Mouse (Mus musculus) CD4-positive, CD25-positive, alpha-beta regulatory T cell, adult 2 months (primary cell): ENCODE data around the gene Fam25c.
"Not testable (repeated sequence)": the region's sequence is repeated elsewhere in the genome, so short reads cannot be mapped to it uniquely, and the experiment has no call there.

Experiments
- DNase-seq: peaks from one replicate; pipeline ENCODE4 v3.0.0-alpha.2; 2012; ENCODE audit warnings: low read depth, low spot score

Fam25c gene

DNA sequence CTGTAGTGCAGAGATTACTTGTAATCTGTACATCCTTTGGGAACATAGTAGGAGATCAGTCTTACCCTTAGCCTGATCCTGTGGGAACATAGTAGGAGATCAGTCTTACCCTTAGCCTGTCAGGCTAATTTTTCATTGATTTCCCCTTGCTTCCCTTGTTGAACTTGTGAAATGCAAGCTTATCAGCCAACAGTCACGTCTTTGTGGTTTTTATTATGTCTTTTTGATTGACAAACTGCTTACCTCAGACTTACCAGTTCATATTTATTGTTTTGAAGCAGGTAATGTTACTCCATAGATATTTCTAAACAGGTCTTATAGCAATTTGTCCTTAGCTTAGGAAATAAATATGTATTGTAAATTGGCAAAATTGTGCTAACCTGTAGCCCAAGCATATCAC, 27.6 kb downstream of the Fam25c start:
- no peak for DNase-seq

DNA sequence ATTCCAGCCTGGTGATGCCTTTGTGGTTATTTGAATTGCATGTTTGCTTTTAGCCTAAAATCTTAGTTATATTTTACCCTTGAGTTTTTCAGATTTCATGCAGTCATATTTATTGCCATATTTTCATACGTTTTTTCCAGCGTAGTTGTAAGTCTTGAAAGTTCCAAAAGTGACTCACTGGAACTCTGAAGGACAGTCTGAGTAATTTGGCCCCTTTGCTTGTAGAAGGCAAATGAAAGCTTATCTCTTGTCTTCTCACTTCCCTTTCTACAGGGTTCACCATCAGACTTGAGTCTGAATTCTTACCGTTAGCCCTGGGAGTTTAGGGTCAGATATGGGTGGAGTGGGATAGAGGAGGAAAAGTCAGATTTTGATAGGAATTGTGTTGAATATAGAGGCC, 28.6 kb downstream of the Fam25c start:
- DNase-seq: no peak

DNA sequence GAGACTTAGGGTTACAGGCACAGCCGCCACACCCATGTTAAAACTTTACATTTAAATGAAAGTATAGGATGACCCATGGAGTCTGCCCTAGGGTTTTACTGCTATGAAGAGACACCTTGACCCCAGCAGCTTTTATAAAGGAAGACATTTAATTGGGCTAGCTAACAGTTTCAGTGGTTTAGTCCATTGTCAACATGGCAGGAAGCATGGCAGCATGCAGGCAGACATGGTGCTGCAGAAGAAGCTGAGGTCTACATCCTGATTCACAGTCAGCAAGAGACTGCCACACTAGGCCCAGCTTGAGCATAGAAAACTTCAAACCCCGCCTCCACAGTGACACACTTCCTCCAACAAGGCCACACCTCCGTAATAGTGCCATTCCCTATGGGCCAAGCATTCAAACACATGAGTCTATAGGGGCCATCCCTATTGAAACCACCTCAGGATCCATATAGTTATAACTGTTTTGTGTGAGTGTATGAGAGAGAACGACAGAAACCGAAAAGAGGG, 31.6 kb downstream of the Fam25c start:
- no peak for DNase-seq

DNA sequence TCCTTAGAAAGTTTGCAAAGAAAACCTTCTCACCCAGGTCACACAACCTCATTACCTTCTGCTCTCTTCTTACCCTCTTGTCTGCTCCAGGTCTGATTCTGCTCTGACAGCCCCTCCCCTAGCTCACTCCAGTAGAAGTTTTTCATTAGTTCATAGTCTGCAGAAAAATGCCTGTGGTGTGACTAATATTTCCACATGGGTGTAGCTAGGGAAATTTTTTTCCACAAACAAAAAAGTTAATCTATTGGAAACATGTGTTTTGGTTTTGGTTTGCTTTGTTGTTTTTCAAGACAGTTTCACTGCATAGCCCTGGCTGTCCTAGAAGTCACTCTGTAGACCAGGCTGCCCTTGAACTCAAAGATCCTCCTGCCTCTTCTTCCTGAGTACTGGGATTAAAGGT, 37.1 kb downstream of the Fam25c start:
- peak; percentile 31 for DNase-seq

DNA sequence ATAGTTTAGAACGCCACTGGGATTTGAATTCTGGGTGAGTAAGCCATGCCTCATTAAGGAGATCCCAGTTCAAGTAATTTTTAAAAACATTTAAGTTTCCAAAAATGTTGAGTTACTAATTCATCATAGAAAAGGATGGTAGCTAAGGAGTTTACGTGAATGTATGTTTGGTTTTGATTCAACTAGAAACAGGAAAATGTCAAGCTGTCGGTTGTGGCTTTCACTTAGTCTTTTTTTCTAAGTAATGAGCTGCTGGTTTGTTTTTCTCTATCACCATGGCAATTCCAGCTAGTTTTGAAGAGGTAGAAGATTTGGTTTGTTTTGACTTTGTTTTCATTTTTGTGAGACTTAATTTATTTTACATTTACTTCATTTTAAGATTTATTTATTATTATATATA, 37.8 kb downstream of the Fam25c start:
- peak; percentile 75 for DNase-seq

DNA sequence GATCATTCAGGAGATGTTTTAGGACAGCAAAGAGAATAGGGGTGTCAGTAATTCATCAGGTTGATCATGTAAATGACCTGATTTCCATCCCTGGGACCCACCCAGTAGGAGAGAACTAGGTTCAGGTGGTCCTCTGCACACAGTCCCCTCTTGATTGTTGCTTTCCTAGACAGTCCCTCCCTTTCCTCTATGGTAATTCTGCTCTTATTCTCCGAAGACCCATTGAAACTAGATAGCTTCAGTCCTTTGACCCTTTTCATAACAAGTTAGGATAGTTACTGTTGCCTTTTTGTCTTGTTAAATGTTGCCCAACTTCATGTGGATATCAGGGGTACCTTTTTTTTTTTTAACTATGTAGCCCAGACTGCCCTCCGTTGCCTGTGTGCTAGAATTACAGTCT, 38.9 kb downstream of the Fam25c start:
- DNase-seq: no peak

DNA sequence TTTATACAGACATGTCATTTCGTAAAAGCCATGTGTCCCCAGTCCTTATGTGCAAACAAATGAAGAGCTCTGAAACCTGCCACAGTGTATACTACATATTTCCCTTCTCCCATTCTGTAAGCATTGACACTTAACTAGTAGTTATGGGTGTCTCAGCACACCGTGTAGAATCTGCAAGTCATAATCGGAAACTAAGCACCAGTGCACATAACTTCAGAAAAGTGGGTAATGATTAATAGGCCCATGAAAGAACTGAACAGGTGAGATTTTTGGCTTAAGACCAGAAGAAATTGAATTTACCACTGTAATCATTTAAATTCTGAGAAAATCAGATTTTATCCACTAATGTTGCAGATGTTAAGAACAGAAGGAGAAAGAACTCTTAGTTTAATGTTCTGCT, 40.4 kb downstream of the Fam25c start:
- DNase-seq: no peak

DNA sequence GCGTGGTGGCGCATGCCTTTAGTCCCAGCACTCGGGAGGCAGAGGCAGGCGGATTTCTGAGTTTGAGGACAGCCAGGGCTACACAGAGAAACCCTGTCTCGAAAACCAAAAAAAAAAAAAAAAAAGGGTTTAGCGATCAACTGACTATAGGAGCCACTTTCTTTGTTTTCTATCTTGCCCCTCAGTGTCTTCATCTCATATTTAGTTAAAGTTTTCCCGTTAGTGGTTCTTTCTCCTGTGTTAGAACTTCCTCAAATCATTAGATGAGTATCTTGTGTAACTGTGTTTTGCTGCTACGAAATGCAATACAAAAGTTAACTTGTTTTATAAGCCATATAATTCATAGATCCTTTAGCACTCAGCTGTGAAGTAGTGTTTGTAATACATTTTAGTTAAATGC, 40.9 kb downstream of the Fam25c start:
- not testable (repeated sequence) for DNase-seq

DNA sequence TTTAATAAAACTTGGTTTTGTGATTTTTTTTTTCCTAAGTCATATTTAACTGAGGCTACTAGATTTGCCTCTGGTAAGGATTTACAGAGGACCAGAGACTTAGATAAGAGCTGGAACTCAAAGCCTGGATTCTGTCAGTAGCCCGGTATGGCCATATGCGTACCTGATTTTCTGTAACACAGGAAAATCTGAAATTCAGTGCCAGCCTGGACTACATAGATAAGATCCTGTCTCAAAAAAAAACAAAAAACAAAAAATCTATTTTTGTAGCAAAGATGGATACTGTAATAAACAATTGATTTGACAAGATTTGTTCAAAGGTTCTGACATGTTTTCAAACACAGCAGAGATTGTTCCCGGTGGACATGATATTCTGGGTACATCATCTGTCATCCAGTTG, 41.6 kb downstream of the Fam25c start:
- no peak for DNase-seq

DNA sequence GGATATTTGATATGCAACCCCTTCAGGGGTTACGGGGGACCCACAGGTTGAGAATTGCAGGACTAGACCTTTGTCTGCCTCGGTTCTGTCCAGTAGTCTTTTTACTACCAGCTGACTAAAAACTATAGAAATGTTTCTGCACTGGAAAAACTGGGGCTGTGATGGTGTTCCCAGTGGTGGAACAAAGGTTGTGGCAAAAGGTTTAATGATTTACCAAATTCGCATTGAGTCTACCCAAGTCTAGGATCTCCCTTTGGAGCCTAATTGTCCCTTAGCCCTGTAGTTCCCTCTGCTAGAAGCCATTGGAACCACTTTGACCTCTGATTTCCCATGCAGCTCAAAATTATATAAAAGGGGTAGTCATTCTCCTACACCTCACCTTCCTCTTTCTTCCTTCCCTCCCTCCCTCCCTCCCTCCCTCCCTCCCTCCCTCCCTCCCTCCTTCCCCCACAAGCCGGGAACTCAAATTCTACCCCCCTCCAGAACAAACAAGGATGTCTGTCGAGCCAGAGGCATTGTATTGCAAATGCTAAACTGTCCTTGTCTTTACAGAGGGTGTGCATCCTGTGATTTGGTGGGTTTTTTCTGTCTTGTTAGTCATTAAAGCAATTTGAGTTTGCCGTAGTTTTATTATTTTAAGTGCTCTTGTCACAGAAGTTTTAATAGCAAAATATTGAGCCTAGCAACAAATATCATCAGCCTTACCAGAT, 42.7 kb downstream of the Fam25c start:
- no peak for DNase-seq

DNA sequence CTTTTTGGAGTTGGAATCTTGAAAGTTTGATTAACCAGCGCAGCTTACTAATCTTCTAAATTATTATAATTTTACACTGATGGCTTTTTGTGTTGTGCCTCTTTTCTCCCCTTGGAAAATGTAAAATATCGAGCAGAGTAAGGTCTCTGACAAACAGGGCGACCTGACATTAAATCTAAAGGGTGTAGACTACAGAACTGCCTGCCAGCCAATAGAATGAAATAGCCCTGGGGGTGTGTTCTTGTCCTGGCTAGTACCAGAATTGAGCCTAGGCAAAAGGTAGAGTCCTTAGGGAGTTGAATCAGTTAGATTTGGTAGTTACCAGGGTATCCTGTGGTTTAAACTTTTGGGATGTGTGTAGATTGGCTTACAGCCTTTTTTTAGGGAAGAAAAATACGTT, 43.5 kb downstream of the Fam25c start:
- peak; percentile 23 for DNase-seq

DNA sequence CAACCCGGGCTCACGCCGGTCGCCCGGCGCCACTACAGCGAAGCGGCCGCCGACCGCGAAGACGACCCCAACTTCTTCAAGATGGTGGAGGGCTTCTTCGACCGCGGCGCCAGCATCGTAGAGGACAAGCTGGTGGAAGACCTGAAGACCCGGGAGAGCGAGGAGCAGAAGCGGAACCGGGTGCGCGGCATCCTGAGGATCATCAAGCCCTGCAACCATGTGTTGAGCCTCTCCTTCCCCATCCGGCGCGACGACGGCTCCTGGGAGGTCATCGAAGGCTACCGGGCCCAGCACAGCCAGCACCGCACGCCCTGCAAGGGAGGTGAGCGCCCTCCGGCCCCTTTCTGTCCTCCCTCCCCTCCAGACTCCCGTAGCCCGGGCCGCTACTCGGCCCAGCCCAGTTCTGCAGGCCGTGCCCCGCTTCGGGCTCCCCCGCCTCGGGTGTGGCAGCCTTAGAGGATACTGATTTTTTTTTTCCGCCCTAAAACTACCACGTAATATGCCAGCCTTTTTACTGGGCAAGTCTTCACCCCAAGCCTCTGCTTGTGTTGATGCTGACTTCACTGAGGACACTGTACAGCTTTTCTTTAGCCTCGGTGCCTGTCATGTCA, 44.1 kb downstream of the Fam25c start:
- peak; percentile 70 for DNase-seq

DNA sequence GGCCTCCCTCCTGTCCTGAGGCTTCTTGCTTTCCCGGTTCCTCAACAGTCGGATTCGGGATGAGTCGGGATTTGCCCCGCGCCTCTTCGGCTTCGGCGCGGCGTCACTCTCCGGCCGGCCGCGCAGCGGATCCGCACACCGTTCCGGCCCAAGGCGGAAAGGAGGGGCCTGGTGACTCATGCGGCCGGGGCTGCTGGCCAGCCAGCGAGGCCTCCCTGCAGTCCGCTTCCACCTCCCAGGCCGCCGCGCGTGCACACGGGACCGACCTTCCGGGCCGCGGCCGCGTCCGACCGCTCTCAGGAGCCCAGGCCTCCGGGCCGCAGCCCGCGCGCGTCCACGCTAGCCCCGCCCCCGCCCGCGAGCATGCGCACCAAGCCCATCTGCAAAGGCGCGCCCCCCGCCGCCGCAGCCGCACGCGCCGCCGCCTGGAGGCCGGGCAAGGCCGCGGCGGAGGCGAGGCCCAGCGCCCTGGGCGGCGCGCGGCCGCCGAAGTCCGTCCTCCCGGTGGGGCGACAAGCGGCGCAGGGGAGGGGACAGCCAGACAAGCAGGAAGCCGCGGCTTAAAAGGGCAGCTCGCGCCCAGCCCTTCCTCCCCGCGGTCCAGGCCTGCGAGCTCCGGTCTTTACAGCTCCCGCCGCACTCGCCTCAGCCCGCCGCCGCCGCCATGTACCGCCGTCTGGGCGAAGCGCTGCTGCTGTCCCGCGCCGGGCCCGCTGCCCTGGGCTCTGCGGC, 44.8 kb downstream of the Fam25c start, which contains the start of the genes Shld2 and Glud1:
TSS of gene Shld2 (minus strand) at position 260 of the 732 bp plus-strand sequence.
TSS of gene Glud1 (plus strand) at position 494 of the 732 bp plus-strand sequence.
- DNase-seq: peak; percentile 96

DNA sequence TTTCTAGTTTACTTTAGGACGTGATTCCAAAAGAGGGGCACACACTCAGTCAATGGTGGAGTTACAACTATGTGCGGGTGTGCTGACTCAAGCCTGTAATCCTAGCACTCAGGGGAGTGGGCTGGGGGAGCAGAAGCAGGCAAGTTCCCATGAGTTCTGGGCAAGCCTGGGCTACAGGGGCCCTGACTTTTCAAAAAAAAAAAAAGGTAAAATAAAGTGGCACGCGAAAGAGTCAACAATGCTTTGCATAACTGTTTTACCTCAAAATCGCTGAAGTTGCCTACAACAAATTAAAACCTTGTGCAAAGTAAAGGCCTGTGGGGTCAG, 45.4 kb downstream of the Fam25c start:
- no peak for DNase-seq

DNA sequence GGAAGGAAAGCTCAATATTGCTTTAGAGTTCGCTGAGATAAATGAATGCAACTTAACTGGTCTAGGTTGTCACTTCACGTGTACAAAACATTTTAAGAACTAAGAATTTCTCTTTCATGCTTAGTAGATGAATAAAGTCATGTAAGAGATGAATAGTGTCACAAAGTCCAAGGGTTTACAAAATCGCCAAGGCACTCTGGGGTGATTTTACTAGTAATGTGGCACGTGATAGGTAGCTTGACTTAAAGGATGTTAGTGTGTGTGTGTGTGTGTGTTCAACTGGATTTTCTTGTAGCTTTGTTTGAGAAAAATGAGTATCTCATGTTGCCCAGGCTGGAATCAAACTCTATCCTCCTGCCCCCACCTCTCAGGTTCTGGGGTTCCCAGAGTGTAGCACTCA, 46.0 kb downstream of the Fam25c start:
- no peak for DNase-seq

DNA sequence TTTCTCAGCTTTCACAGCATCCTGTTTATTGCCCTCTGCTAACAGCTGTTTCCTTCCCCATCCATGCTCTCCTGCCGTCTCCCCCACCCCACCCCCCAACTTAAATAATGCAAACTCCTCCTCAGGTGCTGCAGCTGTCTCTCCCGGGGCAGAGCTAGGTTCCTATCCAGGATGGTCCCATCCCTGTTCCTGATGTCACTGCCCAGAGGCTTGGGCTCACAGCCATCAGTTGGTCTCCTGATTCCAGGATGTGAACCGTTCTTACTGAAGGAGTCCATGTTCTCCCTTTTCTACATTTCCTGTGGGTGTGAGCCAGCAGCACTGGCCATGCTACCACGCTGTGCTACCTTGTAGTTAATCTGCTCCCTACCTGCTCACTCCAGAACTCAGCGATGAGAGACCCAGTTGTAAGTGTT, 52.0 kb downstream of the Fam25c start:
- DNase-seq: no peak

DNA sequence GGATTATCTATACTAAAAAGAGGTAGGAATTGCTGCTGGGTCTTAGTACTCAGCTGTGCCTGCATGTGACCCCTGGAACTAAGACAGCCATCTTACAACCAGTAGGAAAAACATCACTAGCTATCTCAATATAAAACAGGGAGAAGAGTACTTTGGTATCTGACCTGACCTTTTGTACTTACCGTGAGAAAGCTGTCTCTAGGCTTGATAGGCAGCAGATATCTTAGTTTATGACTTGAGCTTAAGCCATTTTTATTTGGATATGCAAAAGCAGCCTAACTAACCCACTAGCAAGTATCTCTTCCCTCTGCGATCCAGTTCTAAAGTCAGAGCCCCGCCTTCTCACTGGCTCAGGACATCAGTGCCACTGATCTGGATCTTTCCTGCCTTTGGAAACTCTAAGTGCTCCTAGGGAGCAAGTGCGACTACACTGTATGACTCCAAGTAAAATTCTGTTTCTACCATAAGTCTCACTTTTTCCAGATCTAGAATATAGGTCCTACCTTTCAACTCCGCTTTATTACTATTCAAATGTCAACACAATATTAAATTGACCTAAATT, 52.5 kb downstream of the Fam25c start:
- DNase-seq: no peak
